Mouse (Mus musculus) monocyte, adult 2 months (primary cell): ENCODE results near the gene Ptov1.
"Not testable (repeated sequence)": the region's sequence is repeated elsewhere in the genome, so short reads cannot be mapped to it uniquely, and the experiment has no call there.

Experiments used
- DNase-seq, 2 experiments: peaks; one replicate each; pipeline ENCODE4 v3.0.0; 2022; ENCODE audit warnings: low spot score in 2 of 2, low read depth in 1 of 2

Gene Ptov1

GRCm38 (mm10) chr7:44888256-44889105 is 18.9 kb upstream of the Ptov1 start:
- DNase-seq = no peak

- DNase-seq = no peak
Measured at GRCm38 (mm10) chr7:44886964-44887363, 17.4 kb upstream of the Ptov1 start.

GRCm38 (mm10) chr7:44884637-44885036 is 15.0 kb upstream of the Ptov1 start:
- DNase-seq = no peak

GRCm38 (mm10) chr7:44883036-44883435 is 13.4 kb upstream of the Ptov1 start:
- no peak for DNase-seq

GRCm38 (mm10) chr7:44877833-44878232 is 8.2 kb upstream of the Ptov1 start:
- no peak for DNase-seq

- not testable (repeated sequence) for DNase-seq
Measured at GRCm38 (mm10) chr7:44871774-44872173, 2.2 kb upstream of the Ptov1 start.

- DNase-seq = no peak
Measured at GRCm38 (mm10) chr7:44871181-44871580, 1.6 kb upstream of the Ptov1 start.

GRCm38 (mm10) chr7:44870614-44871013 is 1.0 kb upstream of the Ptov1 start:
- DNase-seq = no peak

- no peak for DNase-seq
Measured at GRCm38 (mm10) chr7:44868919-44869696, 480 bp downstream of the Ptov1 start.

GRCm38 (mm10) chr7:44868465-44868864 is 1.1 kb downstream of the Ptov1 start:
- no peak for DNase-seq

- no peak for DNase-seq
Measured at GRCm38 (mm10) chr7:44867802-44868201, 1.8 kb downstream of the Ptov1 start.

- no peak for DNase-seq
Measured at GRCm38 (mm10) chr7:44867010-44867702, 2.4 kb downstream of the Ptov1 start.

- DNase-seq = peak in 1 of 2 experiments; percentile 52
Measured at GRCm38 (mm10) chr7:44866276-44867009, 3.1 kb downstream of the Ptov1 start.

GRCm38 (mm10) chr7:44864595-44865542 is 4.7 kb downstream of the Ptov1 start:
- no peak for DNase-seq

- DNase-seq = no peak
Measured at GRCm38 (mm10) chr7:44863982-44864494, 5.5 kb downstream of the Ptov1 start.

- DNase-seq = no peak
Measured at GRCm38 (mm10) chr7:44863210-44863609, 6.4 kb downstream of the Ptov1 start.

GRCm38 (mm10) chr7:44862434-44862833 is 7.2 kb downstream of the Ptov1 start:
- DNase-seq = no peak

GRCm38 (mm10) chr7:44861429-44861816 is 8.2 kb downstream of the Ptov1 start:
- no peak for DNase-seq

- DNase-seq = peak in 1 of 2 experiments; percentile 33
Measured at GRCm38 (mm10) chr7:44860576-44861428, 8.8 kb downstream of the Ptov1 start.
